Mouse (Mus musculus): ENCODE results near the gene Car8. TPM values are rescaled to one million over a fixed set of nuclear protein-coding genes. Genes with fewer than 3 reads are reported as not detected.

The Car8 gene
- not detected for total RNA-seq (2023)

GRCm38 (mm10) chr4:8238560-8239305 is at the start of gene Car8:
TSS of gene Car8 (minus strand) at chr4:8239041.

